Mouse (Mus musculus): ENCODE measurements around the gene Map1s. TPM values are rescaled to one million over a fixed set of nuclear protein-coding genes. Genes with fewer than 3 reads are reported as not detected.

Gene Map1s
- 64.9 and 66.1 TPM in 2 replicates for polyA plus RNA-seq (2012; rRNA removed)

DNA sequence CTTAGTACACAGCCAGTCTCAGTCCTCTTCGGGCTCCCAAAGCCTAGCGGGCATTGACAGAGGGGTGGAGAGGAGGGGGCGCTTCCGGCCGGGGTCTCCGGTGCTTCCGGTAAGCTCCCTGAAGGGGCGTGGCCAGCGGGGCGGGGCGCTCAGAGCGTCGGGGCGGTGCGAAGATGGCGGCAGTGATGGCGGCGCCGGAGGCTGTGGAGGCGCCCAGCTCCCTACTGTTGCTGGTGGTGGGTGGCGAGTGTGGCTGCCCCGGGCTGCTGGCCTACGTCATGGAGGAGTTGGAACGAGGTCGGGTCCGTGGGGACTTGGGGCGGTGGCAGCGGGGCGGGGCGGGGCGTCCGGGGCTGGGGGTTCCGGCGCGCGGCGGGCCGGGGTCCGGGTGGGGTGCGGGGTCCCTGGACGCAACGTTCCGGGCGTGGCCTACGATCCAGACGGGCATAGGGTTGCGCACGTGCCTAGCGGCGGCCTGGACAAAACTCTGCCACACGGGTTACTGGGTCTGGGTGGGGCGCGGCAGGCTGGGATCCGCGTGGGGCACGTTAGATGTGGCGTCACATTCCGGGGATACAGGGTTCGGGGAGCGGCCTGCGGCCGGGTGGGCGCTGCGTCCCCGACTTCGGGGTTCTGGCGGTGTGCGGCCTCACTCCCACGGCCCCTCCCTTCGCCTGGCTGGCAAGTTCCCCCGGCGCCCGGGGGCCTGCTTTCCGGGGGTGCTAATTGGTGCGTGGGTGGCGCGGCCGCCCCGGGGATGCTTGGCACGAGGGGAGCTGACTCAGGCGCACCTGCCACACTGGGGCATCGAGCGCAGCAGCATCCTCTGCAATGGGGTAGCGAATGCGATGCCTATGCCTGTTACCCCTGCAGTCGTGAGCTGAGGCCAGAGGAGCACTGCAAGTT is at the start of gene Map1s:
Map1s (plus strand) TSS at position 102 of the 906 bp plus-strand sequence.
- DNase-seq (ENCODE audit: extremely low spot score in 1 of 2, low spot score in 1 of 2) = peak; percentile 58 to 85

GRCm38 (mm10) chr8:70856028-70856427 is 49.7 kb upstream of the Map1s start:
- no peak for DNase-seq (ENCODE audit: extremely low spot score in 1 of 2, low spot score in 1 of 2)

- peak in 1 of 2 experiments; percentile 81 for DNase-seq (ENCODE audit: extremely low spot score in 1 of 2, low spot score in 1 of 2)
These were observed 49.1 kb upstream of the Map1s start for GRCm38 (mm10) chr8:70856541-70857197.

DNA sequence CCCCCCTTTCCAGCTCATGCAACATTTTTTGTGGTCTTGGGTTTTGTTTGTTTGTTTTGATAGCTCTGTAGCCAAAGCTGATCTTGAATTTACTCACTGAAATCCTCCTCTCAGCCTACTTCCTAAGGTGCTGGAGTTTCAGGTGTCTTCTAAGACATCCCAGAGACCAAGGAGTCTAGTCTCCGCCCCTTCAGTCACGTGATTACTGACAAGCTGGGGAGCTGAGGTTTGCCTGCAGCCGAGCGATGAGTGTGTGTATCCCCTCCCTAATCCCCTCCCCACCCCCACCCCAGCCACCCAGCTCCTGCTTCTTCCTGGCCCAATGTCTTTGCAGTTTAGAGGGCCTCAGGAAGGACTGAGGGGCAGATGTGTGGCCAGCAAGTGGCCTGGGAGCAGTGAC is 48.2 kb upstream of the Map1s start:
- DNase-seq (ENCODE audit: extremely low spot score in 1 of 2, low spot score in 1 of 2) = no peak

- DNase-seq (ENCODE audit: extremely low spot score in 1 of 2, low spot score in 1 of 2) = no peak
These were observed 42.7 kb upstream of the Map1s start, which contains the start of gene Kcnn1 for GRCm38 (mm10) chr8:70862824-70863641. TSS of gene Kcnn1 (minus strand) at chr8:70863258.

DNA sequence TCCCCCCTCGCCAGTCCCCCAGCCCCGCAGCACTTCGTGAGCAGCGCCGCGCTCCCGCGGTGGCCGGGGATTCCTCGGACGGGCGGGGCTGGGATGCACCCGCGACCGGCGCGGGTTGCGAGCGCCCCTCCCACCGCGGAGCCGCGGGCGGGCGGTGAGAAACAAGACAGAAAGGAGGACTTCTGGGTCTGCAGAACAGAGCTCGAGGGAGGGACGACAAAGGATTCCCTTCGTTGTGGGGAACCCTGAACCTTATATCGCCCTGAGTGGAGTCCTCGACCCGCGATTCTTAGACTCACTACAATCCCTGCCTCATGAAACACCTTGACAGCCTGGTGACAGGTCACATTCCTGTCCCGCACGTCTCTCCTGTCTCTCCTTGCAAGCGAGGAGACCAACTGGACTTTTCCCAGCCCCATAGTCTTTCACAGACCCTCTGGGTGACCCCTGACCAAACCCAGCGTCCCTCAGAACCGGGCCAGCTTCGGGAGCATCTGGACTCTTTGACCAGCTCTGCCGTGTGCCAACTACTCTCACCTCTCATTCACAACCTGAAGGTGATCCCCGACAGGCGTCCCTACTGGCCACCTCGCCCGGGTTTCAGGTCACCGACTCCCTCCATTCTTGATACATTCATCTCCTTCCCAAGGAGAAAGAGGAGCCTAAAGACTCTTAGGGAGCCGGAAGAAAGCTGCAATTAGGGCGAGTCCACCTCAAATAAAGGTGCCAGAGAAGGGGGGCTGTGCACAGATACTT is 41.6 kb upstream of the Map1s start:
- peak in 1 of 2 experiments; percentile 51 for DNase-seq (ENCODE audit: extremely low spot score in 1 of 2, low spot score in 1 of 2)

DNA sequence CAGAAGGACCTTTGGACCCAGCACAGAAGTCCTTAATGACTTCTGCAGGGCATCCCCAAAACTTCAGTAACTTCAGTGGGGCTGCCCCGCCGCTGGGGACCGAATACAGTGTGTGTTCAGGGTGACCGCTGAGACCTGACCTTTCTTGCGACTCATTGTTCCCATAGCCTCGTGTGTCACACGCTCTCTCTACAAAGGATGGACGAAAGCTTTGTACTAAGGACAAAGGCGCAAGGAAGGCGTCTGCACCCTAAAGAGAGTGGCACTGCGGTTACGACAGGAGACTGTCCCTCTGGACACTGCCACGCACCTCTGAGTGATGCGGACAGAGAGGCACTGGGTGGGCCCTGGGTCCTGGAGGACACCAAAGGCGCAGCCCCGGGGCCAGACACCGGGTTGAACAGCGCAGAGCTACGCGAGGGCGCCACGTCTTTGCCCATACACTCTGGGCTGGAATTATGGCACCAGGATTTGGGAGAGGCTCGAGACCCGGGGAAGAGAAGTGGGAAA is 41.0 kb upstream of the Map1s start:
- DNase-seq (ENCODE audit: extremely low spot score in 1 of 2, low spot score in 1 of 2) = no peak

GRCm38 (mm10) chr8:70865350-70866000 is 40.3 kb upstream of the Map1s start:
- DNase-seq (ENCODE audit: extremely low spot score in 1 of 2, low spot score in 1 of 2) = peak; percentile 99 to 100

GRCm38 (mm10) chr8:70866001-70866520 is 39.7 kb upstream of the Map1s start:
- no peak for DNase-seq (ENCODE audit: extremely low spot score in 1 of 2, low spot score in 1 of 2)

- no peak for DNase-seq (ENCODE audit: extremely low spot score in 1 of 2, low spot score in 1 of 2)
These were observed 39.2 kb upstream of the Map1s start for GRCm38 (mm10) chr8:70866566-70866965.

DNA sequence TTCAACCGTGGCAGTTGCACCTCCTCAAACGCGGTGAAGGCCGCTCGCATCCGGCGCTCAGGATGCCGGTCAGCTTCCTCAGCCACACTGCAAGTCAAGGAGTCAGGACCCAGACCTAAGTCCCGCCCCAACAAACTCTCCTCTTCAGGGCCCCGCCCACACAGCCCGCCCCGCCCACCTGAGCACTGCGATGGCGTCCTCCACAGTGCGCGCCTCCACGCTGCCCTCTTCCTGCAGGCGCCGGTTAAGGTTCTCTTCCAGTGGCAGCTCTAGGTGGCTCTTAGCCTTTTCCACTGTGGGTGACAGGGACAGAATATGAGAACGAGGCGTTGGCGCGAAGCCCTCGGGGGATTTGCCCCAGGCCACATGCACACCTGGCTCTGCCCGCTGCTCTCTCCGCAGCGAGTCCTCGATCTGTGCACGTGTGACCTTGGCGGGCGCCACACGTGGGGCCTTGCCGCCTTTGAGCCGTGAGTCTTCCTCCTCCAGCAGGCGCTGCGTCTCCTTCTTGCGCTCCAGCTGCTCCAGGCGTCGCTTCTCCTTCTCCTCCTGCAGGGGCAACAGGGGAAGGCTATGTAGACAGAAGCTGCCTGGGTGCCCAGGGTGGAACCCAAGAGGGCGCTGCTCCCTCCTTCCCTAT is 37.1 kb upstream of the Map1s start:
- no peak for DNase-seq (ENCODE audit: extremely low spot score in 1 of 2, low spot score in 1 of 2)

DNA sequence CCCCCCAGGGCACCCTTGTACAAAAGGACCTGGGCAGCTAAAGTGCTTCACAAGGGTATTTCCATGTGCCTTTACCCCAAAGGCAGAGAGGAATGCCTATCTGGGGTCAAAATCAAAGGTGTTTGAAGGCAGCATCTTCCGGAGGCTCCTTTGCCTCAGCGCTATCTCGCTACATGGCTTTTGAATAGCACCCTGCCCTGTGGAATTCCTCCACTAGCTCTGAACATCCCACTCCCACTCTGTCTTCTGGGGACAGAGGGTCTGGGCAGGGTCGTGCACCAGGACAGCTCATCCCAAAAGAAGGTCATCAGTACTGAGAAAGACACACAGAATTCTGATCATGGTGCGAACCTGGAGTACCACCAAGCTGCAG is 36.5 kb upstream of the Map1s start:
- no peak for DNase-seq (ENCODE audit: extremely low spot score in 1 of 2, low spot score in 1 of 2)

- DNase-seq (ENCODE audit: extremely low spot score in 1 of 2, low spot score in 1 of 2) = peak; percentile 66 to 87
These were observed 36.1 kb upstream of the Map1s start for GRCm38 (mm10) chr8:70869601-70870041.

- no peak for DNase-seq (ENCODE audit: extremely low spot score in 1 of 2, low spot score in 1 of 2)
These were observed 34.4 kb upstream of the Map1s start for GRCm38 (mm10) chr8:70871195-70871807.

- peak in 1 of 2 experiments; percentile 45 for DNase-seq (ENCODE audit: extremely low spot score in 1 of 2, low spot score in 1 of 2)
These were observed 32.9 kb upstream of the Map1s start for GRCm38 (mm10) chr8:70872643-70873363.

DNA sequence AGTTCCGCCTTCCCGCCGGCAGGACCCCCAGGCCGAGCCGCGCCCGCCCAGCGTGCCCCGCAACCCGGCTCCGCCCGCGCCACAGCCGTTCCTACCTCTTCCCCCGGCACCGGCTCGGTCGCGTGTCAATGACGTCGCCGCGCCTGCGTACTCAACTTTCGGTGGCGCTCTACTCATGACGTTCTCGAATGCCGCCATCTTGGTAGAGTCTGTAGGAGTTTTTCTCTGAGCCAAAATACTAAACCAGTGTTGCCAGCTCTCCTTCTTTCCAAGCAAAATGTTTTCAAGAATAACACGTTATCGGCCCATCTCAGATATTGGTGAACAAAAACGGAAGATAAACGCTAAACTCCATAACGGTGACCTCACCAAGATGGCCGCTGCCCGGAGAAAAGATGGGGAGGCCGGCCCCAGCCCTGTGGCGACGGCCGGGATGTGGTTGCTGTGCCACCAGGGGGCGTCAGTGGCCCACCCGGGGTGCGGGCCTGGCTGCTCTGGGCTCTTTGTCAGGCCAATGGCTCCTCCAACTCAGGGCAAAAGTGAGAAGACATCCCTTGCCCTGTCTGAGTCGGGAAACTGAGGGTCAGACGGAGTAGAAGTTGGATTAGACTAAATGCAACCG is 32.3 kb upstream of the Map1s start, which contains the start of gene Ccdc124:
Ccdc124 (minus strand) TSS at position 572 of the 622 bp plus-strand sequence.
- peak; percentile 92 to 97 for DNase-seq (ENCODE audit: extremely low spot score in 1 of 2, low spot score in 1 of 2)

GRCm38 (mm10) chr8:70874441-70874840 is 31.3 kb upstream of the Map1s start:
- no peak for DNase-seq (ENCODE audit: extremely low spot score in 1 of 2, low spot score in 1 of 2)

All from frontal cortex, adult 2 months (tissue).